In the genomic region with DNA sequence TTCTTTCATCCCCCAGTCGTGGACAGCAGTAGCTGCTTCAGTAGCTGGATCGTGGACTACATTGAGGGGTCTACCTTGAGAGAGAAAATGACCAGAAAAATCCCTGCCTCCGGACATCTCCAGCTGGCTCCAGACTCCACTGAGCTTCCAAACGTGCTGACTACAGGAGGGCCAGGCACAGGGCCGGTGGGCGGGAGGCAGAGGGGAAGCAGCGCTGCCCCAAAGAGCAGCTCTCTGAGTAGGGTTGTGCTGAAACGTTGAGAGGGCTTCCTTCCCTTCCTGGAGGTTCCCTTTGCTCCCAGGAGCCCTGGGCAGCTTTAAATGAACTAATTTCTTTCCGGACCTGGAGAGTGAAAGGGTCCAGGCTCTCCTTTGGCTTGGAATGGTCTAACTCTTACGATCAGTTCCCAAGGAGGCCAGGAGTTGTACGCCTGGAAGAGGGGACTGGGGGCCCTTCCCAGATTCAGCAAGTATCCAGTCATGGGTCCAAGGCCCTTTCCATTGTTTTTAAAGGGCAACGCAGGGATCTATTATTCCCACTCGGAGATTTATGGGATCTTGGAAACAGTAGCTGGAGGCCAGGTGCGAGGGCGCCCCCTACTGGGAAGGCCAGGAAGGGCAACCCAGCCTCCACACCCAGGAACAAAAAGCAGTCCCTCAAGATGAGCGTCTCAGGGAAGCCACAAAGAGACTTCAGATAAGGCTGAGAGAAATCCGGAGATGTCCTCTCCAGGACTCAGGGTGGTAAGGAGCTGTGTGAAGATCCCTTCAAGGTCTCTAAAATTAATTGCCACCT, we compare ENCODE assay signal across 8 mouse cellular contexts.
DNase-seq lines count a peak whose midpoint lies in the region; ATAC-seq and TF ChIP-seq lines count a peak whose summit lies in the region.

No protein-coding gene starts in this region.

- peak; percentile 47; the same call in 1 of the 2 replicates for TF ChIP-seq CTCF in embryonic fibroblast, embryonic 13.5 days (IDR thresholded peaks at IDR 0.05; ENCODE audit: borderline replicate concordance, insufficient read depth, low read length)
- TF ChIP-seq CTCF in lung, embryonic 14.5 days (IDR thresholded peaks at IDR 0.05; ENCODE audit: low read depth) = peak; percentile 82
- peak; percentile 97 for TF ChIP-seq CTCF in testis, adult 2 months (IDR thresholded peaks at IDR 0.05; ENCODE audit: control insufficient read depth, insufficient read depth, insufficient replicate concordance, low read depth, low read length)

- 7% methylated on average over 17 of the region's 17 CpGs for WGBS in forebrain, embryonic 10.5 days
- 10% methylated on average over 17 of the region's 17 CpGs for whole genome bisulfite sequencing in forebrain, embryonic 14.5 days
- 10% methylated on average over 17 of the region's 17 CpGs for WGBS in lung, embryonic 14.5 days

- no peak overlapping the region for H3K9ac ChIP-seq in forebrain, embryonic 14.5 days (ENCODE audit: low read length)
- H3K9ac ChIP-seq in lung, embryonic 14.5 days = no peak overlapping the region

- peaks cover 76% of the 10 kb centered on the region for H3K27me3 ChIP-seq in forebrain, embryonic 10.5 days (ENCODE audit: poor library complexity, severe bottlenecking)
- H3K27me3 ChIP-seq in forebrain, embryonic 14.5 days (replicated peaks; ENCODE audit: control insufficient read depth, insufficient read depth, low read length) = peaks cover 3% of the 10 kb centered on the region; the same call in 1 of the 2 replicates
- H3K27me3 ChIP-seq in lung, embryonic 14.5 days (ENCODE audit: insufficient read depth, low read length) = 0 out of 2 replicates have a peak, but pooled peaks cover 3% of the 10 kb centered on the region
- no peaks in the 10 kb centered on the region for H3K27me3 ChIP-seq in testis, adult 2 months (ENCODE audit: control insufficient read depth, insufficient read depth, low read length)

- H3K9me3 ChIP-seq in forebrain, embryonic 10.5 days = no peaks in the 10 kb centered on the region
- H3K9me3 ChIP-seq in forebrain, embryonic 14.5 days (replicated peaks; ENCODE audit: control insufficient read depth, low read length) = no peaks in the 10 kb centered on the region
- H3K9me3 ChIP-seq in lung, embryonic 14.5 days (ENCODE audit: low read depth, low read length) = no peaks in the 10 kb centered on the region

- TF ChIP-seq POLR2A in embryonic fibroblast, embryonic 13.5 days (IDR thresholded peaks at IDR 0.05; ENCODE audit: low read depth, low read length) = no peak
- no peak for TF ChIP-seq POLR2A in testis, adult 2 months (IDR thresholded peaks at IDR 0.05; ENCODE audit: control insufficient read depth, low read depth, low read length)

- peak overlapping the region; percentile 26 for H3K4me3 ChIP-seq in forebrain, embryonic 10.5 days
- H3K4me3 ChIP-seq in forebrain, embryonic 14.5 days (ENCODE audit: low read depth, low read length) = no peak overlapping the region
- H3K4me3 ChIP-seq in embryonic fibroblast, embryonic 13.5 days (ENCODE audit: insufficient read depth, low read length) = no peak overlapping the region
- no peak overlapping the region for H3K4me3 ChIP-seq in lung, embryonic 14.5 days (ENCODE audit: low read depth, low read length)
- no peak overlapping the region for H3K4me3 ChIP-seq in testis, adult 2 months (ENCODE audit: control insufficient read depth, low read depth, low read length)

- no peak for ATAC-seq in forebrain, embryonic 14.5 days
- no peak for ATAC-seq in lung, embryonic 14.5 days (ENCODE audit: insufficient read depth)

- peak; percentile 77 for DNase-seq in forebrain, embryonic 10.5 days (ENCODE audit: extremely low spot score, low spot score)
- no peak for DNase-seq in forebrain, embryonic 14.5 days (ENCODE audit: low spot score)
- peak; percentile 47 for DNase-seq in urinary bladder, postnatal 14 days (ENCODE audit: low spot score)
- DNase-seq in urinary bladder, postnatal 10 days (ENCODE audit: low spot score) = no peak
- peak; percentile 31 to 70 for DNase-seq in kidney, postnatal 36 days
- peak; percentile 65 for DNase-seq in lung, embryonic 14.5 days

- H3K27ac ChIP-seq in forebrain, embryonic 10.5 days = peak overlapping the region; percentile 63
- H3K27ac ChIP-seq in forebrain, embryonic 14.5 days (ENCODE audit: low read depth, low read length) = no peak overlapping the region
- no peak overlapping the region for H3K27ac ChIP-seq in embryonic fibroblast, embryonic 13.5 days (ENCODE audit: insufficient read depth, low read length)
- no peak overlapping the region for H3K27ac ChIP-seq in lung, embryonic 14.5 days (ENCODE audit: low read depth)
- no peak overlapping the region for H3K27ac ChIP-seq in testis, adult 2 months (ENCODE audit: control insufficient read depth, insufficient read depth, low read depth, low read length)

- H3K4me2 ChIP-seq in forebrain, embryonic 14.5 days (ENCODE audit: low read length) = no peak overlapping the region
- no peak overlapping the region for H3K4me2 ChIP-seq in lung, embryonic 14.5 days

- peaks cover 46% of the 10 kb centered on the region for H3K4me1 ChIP-seq in forebrain, embryonic 10.5 days
- H3K4me1 ChIP-seq in forebrain, embryonic 14.5 days (ENCODE audit: control insufficient read depth, insufficient read depth, low read length) = peaks cover 12% of the 10 kb centered on the region
- H3K4me1 ChIP-seq in embryonic fibroblast, embryonic 13.5 days (ENCODE audit: control insufficient read depth, insufficient read depth, low read length) = no peaks in the 10 kb centered on the region
- peaks cover 5% of the 10 kb centered on the region; the same call in 1 of the 2 replicates for H3K4me1 ChIP-seq in lung, embryonic 14.5 days (ENCODE audit: insufficient read depth)
- H3K4me1 ChIP-seq in testis, adult 2 months (ENCODE audit: control insufficient read depth, insufficient read depth, low read length) = peaks cover 8% of the 10 kb centered on the region

- no peaks in the 10 kb centered on the region for H3K36me3 ChIP-seq in forebrain, embryonic 10.5 days (replicated peaks)
- no peaks in the 10 kb centered on the region for H3K36me3 ChIP-seq in forebrain, embryonic 14.5 days (ENCODE audit: control insufficient read depth, insufficient read depth, low read length)
- H3K36me3 ChIP-seq in lung, embryonic 14.5 days (ENCODE audit: insufficient read depth) = no peaks in the 10 kb centered on the region
- no peaks in the 10 kb centered on the region for H3K36me3 ChIP-seq in testis, adult 2 months (ENCODE audit: control insufficient read depth, insufficient read depth, low read length)

Comparison
In these comparisons a context has a peak if more than half of its experiments do, and no peak if none do; other contexts are left out.
1. DNase-seq: peak in forebrain, embryonic 10.5 days (single experiment), urinary bladder, postnatal 14 days (single experiment), kidney, postnatal 36 days (2 of 2) and lung, embryonic 14.5 days (single experiment); none in forebrain, embryonic 14.5 days (single experiment) and urinary bladder, postnatal 10 days (single experiment).
2. CTCF ChIP-seq: peak in every context shown above with its lines; median percentile 97 in testis, adult 2 months; 82 in lung, embryonic 14.5 days; 47 in embryonic fibroblast, embryonic 13.5 days.